Mouse (Mus musculus) heart, postnatal 0 days (tissue): Measurements from ENCODE around the gene AY761185.

Source experiments
- CTCF ChIP-seq: IDR thresholded peaks from 2 replicates; pipeline ENCODE4 v1.5.1; 2016; ENCODE audit warnings: antibody characterized with exemption, control low read depth, low read depth
- EP300 ChIP-seq: IDR thresholded peaks from 2 replicates; pipeline ENCODE4 v1.6.1; 2016; ENCODE audit warnings: antibody characterized with exemption, low read depth

- TF ChIP-seq EP300 (no peak), CTCF (no peak)
These were observed 36.3 kb downstream of the AY761185 start for GRCm38 (mm10) chr8:20908256-20908655.
